Mouse (Mus musculus): ENCODE measurements around the gene Map4k3. TPM values are rescaled to one million over a fixed set of nuclear protein-coding genes. Genes with fewer than 3 reads are reported as not detected.
"Not testable (repeated sequence)": the region's sequence is repeated elsewhere in the genome, so short reads cannot be mapped to it uniquely, and the experiment has no call there.

Map4k3 gene
- polyA plus RNA-seq, 1 experiment from 2014 or later: 28.8 TPM

GRCm38 (mm10) chr17:80756043-80756442 lies 27.8 kb upstream of the Map4k3 start:
- 85% methylated on average over 5 of the region's 5 CpGs for WGBS
- H3K4me3 ChIP-seq: no peak overlapping the region

GRCm38 (mm10) chr17:80755076-80755871 lies 27.0 kb upstream of the Map4k3 start:
- no peak overlapping the region for H3K4me2 ChIP-seq
- peaks cover 12% of the 10 kb centered on the region for H3K4me1 ChIP-seq (replicated peaks)
- no peaks in the 10 kb centered on the region for H3K27me3 ChIP-seq
- no peak overlapping the region for H3K4me3 ChIP-seq
- whole genome bisulfite sequencing: 78% methylated on average over 9 of the region's 9 CpGs
- no peaks in the 10 kb centered on the region for H3K36me3 ChIP-seq
- no peak for ATAC-seq (ENCODE audit: low read depth)
- no peaks in the 10 kb centered on the region for H3K9me3 ChIP-seq
- H3K27ac ChIP-seq (replicated peaks): no peak overlapping the region
- no peak overlapping the region for H3K9ac ChIP-seq

More at GRCm38 (mm10) chr17:80756043-80756442, 27.8 kb upstream of the Map4k3 start:
- Histone ChIP-seq H3K9ac (no peak overlapping the region), H3K9me3 (no peaks in the 10 kb centered on the region), H3K27ac (replicated peaks) (no peak overlapping the region), H3K4me2 (no peak overlapping the region), H3K27me3 (no peaks in the 10 kb centered on the region), H3K36me3 (no peaks in the 10 kb centered on the region), H3K4me1 (replicated peaks) (peaks cover 12% of the 10 kb centered on the region)
- no peak for ATAC-seq (ENCODE audit: low read depth)

GRCm38 (mm10) chr17:80754589-80754988 lies 26.3 kb upstream of the Map4k3 start:
- H3K4me1 ChIP-seq (replicated peaks): peaks cover 12% of the 10 kb centered on the region
- no peak for ATAC-seq (ENCODE audit: low read depth)
- no peak overlapping the region for H3K4me2 ChIP-seq
- no peaks in the 10 kb centered on the region for H3K27me3 ChIP-seq
- H3K4me3 ChIP-seq: no peak overlapping the region
- H3K9me3 ChIP-seq: no peaks in the 10 kb centered on the region
- no peak overlapping the region for H3K27ac ChIP-seq (replicated peaks)
- 72% methylated on average over 8 of the region's 8 CpGs for WGBS
- H3K9ac ChIP-seq: no peak overlapping the region
- no peaks in the 10 kb centered on the region for H3K36me3 ChIP-seq

- Histone ChIP-seq H3K36me3 (no peaks in the 10 kb centered on the region), H3K4me2 (no peak overlapping the region), H3K9me3 (no peaks in the 10 kb centered on the region), H3K4me3 (no peak overlapping the region), H3K27ac (replicated peaks) (no peak overlapping the region; the same call in 1 of the 2 replicates), H3K9ac (no peak overlapping the region), H3K4me1 (replicated peaks) (peaks cover 12% of the 10 kb centered on the region), H3K27me3 (no peaks in the 10 kb centered on the region)
- 22% methylated on average over 1 of the region's 1 CpGs for WGBS
- peak; percentile 78 for ATAC-seq (ENCODE audit: low read depth)
These were observed 24.2 kb upstream of the Map4k3 start for GRCm38 (mm10) chr17:80752466-80752865.

- no peak for ATAC-seq (ENCODE audit: low read depth)
- Histone ChIP-seq H3K9me3 (no peaks in the 10 kb centered on the region), H3K4me2 (no peak overlapping the region), H3K4me3 (no peak overlapping the region), H3K27me3 (no peaks in the 10 kb centered on the region), H3K4me1 (replicated peaks) (no peaks in the 10 kb centered on the region), H3K36me3 (no peaks in the 10 kb centered on the region), H3K9ac (no peak overlapping the region), H3K27ac (replicated peaks) (no peak overlapping the region)
- 85% methylated on average over 5 of the region's 5 CpGs for WGBS
These were observed 11.1 kb upstream of the Map4k3 start for GRCm38 (mm10) chr17:80739421-80739820.

GRCm38 (mm10) chr17:80734700-80735099 lies 6.4 kb upstream of the Map4k3 start:
- Histone ChIP-seq H3K4me1 (replicated peaks) (no peaks in the 10 kb centered on the region), H3K27me3 (no peaks in the 10 kb centered on the region), H3K4me3 (no peak overlapping the region), H3K9ac (no peak overlapping the region), H3K36me3 (no peaks in the 10 kb centered on the region), H3K9me3 (no peaks in the 10 kb centered on the region), H3K4me2 (no peak overlapping the region), H3K27ac (replicated peaks) (no peak overlapping the region)
- 83% methylated on average over 6 of the region's 6 CpGs for WGBS
- no peak for ATAC-seq (ENCODE audit: low read depth)

- WGBS: 73% methylated on average over 12 of the region's 12 CpGs
- Histone ChIP-seq H3K27me3 (no peaks in the 10 kb centered on the region), H3K9ac (no peak overlapping the region), H3K4me3 (no peak overlapping the region), H3K4me2 (no peak overlapping the region), H3K9me3 (no peaks in the 10 kb centered on the region), H3K27ac (replicated peaks) (no peak overlapping the region), H3K36me3 (no peaks in the 10 kb centered on the region), H3K4me1 (replicated peaks) (no peaks in the 10 kb centered on the region; the same call in 1 of the 2 replicates)
- no peak for ATAC-seq (ENCODE audit: low read depth)
These were observed 5.0 kb upstream of the Map4k3 start for GRCm38 (mm10) chr17:80733121-80733800.

- 91% methylated on average over 4 of the region's 4 CpGs for WGBS
- H3K27me3 ChIP-seq: no peaks in the 10 kb centered on the region
These were observed 4.0 kb upstream of the Map4k3 start for GRCm38 (mm10) chr17:80732256-80732655.

GRCm38 (mm10) chr17:80730283-80730682 lies 2.0 kb upstream of the Map4k3 start:
- not testable (repeated sequence) for ATAC-seq (ENCODE audit: low read depth); H3K9ac ChIP-seq; H3K36me3 ChIP-seq; H3K27me3 ChIP-seq; H3K4me2 ChIP-seq; H3K4me3 ChIP-seq; H3K9me3 ChIP-seq; H3K27ac ChIP-seq (replicated peaks)
- peaks cover 17% of the 10 kb centered on the region for H3K4me1 ChIP-seq (replicated peaks)
- 95% methylated on average over 6 of the region's 6 CpGs for WGBS

More at GRCm38 (mm10) chr17:80732256-80732655, 4.0 kb upstream of the Map4k3 start:
- Histone ChIP-seq H3K4me2 (no peak overlapping the region), H3K27ac (replicated peaks) (no peak overlapping the region), H3K9ac (no peak overlapping the region), H3K9me3 (no peaks in the 10 kb centered on the region), H3K4me1 (replicated peaks) (no peaks in the 10 kb centered on the region; the same call in 1 of the 2 replicates), H3K4me3 (no peak overlapping the region), H3K36me3 (no peaks in the 10 kb centered on the region)
- ATAC-seq (ENCODE audit: low read depth): no peak

GRCm38 (mm10) chr17:80729825-80730224 lies 1.5 kb upstream of the Map4k3 start:
- 88% methylated on average over 5 of the region's 5 CpGs for WGBS

GRCm38 (mm10) chr17:80729080-80729749 lies 930 bp upstream of the Map4k3 start:
- Histone ChIP-seq H3K27ac (replicated peaks) (no peak overlapping the region), H3K4me3 (no peak overlapping the region), H3K9me3 (no peaks in the 10 kb centered on the region), H3K4me2 (peak overlapping the region; percentile 87), H3K27me3 (no peaks in the 10 kb centered on the region), H3K9ac (no peak overlapping the region), H3K36me3 (no peaks in the 10 kb centered on the region), H3K4me1 (replicated peaks) (peaks cover 27% of the 10 kb centered on the region)
- WGBS: 31% methylated on average over 9 of the region's 9 CpGs
- ATAC-seq (ENCODE audit: low read depth): no peak

More at GRCm38 (mm10) chr17:80729825-80730224, 1.5 kb upstream of the Map4k3 start:
- no peak overlapping the region for H3K4me3 ChIP-seq
- no peak overlapping the region for H3K9ac ChIP-seq
- no peak overlapping the region for H3K4me2 ChIP-seq
- H3K9me3 ChIP-seq: no peaks in the 10 kb centered on the region
- no peak for ATAC-seq (ENCODE audit: low read depth)
- H3K36me3 ChIP-seq: no peaks in the 10 kb centered on the region
- H3K27me3 ChIP-seq: no peaks in the 10 kb centered on the region
- H3K27ac ChIP-seq (replicated peaks): no peak overlapping the region
- peaks cover 21% of the 10 kb centered on the region for H3K4me1 ChIP-seq (replicated peaks)
